Mouse (Mus musculus): ENCODE results near the gene Sh3pxd2b.

DNA sequence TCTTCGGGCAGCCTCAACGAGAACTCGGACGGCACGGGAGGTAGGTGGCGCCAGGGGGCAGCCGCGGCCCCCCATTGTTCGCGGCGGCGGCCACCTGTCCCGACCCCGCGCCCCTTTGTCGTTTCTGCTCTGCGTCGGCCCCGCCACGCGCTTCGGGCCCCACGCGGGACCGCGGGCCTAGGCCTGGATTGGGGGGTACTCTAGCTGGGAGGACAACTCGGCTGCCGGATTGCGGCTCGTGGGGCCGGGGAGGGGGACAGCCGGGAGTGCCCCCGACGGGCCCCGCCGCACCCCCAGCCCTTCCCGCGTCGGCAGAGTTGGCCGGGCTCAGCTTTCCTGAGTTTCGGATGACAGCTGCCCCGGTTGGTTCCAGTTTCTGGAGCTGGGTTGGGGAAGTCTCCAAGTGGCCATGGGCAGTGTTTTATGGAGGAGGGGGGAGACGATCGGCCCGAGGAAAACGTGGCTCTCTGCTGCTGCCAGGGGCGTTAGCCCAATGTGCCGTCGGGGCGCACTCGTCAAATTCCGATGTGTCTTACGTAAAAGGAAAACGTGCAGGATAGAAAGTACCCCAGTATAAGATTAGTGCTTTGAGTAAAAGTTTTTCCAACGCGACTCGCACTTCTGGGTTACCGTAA lies 108.0 kb downstream of the Sh3pxd2b start:
- TF ChIP-seq GATA1 (IDR thresholded peaks at IDR 0.05; ENCODE audit: low read length) (no peak), TAL1 (IDR thresholded peaks at IDR 0.05; ENCODE audit: low read length) (no peak)

Measured in erythroblast, embryonic 14.5 days (primary cell).